Mouse (Mus musculus): Measurements from ENCODE around the gene Arf1. TPM values are rescaled to one million over a fixed set of nuclear protein-coding genes. Genes with fewer than 3 reads are reported as not detected.

Gene Arf1
- polyA plus RNA-seq, 1 experiment from 2014 or later: 693 TPM

GRCm38 (mm10) chr11:59209003-59209441 lies 19.0 kb downstream of the Arf1 start:
- WGBS: 9% methylated on average over 18 of the region's 18 CpGs
- peak overlapping the region; percentile 92 for H3K4me3 ChIP-seq
- no peaks in the 10 kb centered on the region for H3K9me3 ChIP-seq
- 0 out of 2 replicates have a peak, but pooled peaks have one; percentile 21 for ATAC-seq (ENCODE audit: insufficient number of reproducible peaks, insufficient read depth, low FRiP score, low TSS enrichment, low read depth)
- peak overlapping the region; percentile 95 for H3K27ac ChIP-seq
- H3K4me1 ChIP-seq: peaks cover 18% of the 10 kb centered on the region
- H3K9ac ChIP-seq: peak overlapping the region; percentile 90
- H3K4me2 ChIP-seq: peak overlapping the region; percentile 78
- peaks cover 68% of the 10 kb centered on the region for H3K36me3 ChIP-seq
- no peaks in the 10 kb centered on the region for H3K27me3 ChIP-seq

DNA sequence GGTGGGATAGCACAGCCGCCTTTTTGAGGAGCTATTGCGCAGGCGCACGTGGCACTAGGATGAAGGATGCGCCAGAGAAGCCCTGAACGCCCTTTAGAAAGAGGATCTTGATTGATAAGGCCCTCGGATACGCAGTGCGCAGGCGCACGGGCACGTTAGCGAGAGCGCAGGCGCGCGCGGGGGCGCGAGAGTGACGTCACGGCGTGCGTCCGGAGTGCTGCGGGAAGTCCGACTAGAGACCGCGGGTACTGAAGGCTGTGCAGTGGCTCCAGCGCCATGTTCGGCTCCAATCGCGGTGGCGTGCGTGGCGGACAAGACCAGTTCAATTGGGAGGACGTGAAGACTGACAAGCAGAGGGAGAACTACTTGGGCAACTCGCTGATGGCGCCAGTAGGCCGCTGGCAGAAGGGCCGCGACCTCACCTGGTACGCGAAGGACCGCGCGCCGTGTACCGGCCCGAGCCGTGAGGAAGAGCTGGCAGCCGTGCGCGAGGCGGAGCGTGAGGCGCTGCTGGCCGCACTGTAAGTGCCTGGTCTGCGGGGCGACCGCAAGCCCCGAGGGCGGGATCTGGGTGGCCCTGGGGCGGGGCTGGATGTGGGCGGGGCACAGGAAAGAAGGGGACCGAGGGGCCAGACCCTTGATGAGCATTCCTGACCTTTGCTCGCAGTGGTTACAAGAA lies 19.8 kb downstream of the Arf1 start, which contains the start of gene 2310033P09Rik:
Gene 2310033P09Rik (plus strand): TSS at position 169 of the 679 bp plus-strand sequence.
- no peaks in the 10 kb centered on the region for H3K27me3 ChIP-seq
- peak within 1 kb of the TSS; percentile 78 for H3K4me2 ChIP-seq
- under 1% methylated on average over 65 of the region's 67 CpGs for WGBS
- H3K9ac ChIP-seq: peak within 1 kb of the TSS; percentile 90
- peak within 1 kb of the TSS; percentile 95 for H3K27ac ChIP-seq
- H3K9me3 ChIP-seq: no peaks in the 10 kb centered on the region
- peaks cover 18% of the 10 kb centered on the region for H3K4me1 ChIP-seq
- ATAC-seq (ENCODE audit: insufficient number of reproducible peaks, insufficient read depth, low FRiP score, low TSS enrichment, low read depth): peak; percentile 68
- peak within 1 kb of the TSS; percentile 92 for H3K4me3 ChIP-seq
- H3K36me3 ChIP-seq: peaks cover 66% of the 10 kb centered on the region

DNA sequence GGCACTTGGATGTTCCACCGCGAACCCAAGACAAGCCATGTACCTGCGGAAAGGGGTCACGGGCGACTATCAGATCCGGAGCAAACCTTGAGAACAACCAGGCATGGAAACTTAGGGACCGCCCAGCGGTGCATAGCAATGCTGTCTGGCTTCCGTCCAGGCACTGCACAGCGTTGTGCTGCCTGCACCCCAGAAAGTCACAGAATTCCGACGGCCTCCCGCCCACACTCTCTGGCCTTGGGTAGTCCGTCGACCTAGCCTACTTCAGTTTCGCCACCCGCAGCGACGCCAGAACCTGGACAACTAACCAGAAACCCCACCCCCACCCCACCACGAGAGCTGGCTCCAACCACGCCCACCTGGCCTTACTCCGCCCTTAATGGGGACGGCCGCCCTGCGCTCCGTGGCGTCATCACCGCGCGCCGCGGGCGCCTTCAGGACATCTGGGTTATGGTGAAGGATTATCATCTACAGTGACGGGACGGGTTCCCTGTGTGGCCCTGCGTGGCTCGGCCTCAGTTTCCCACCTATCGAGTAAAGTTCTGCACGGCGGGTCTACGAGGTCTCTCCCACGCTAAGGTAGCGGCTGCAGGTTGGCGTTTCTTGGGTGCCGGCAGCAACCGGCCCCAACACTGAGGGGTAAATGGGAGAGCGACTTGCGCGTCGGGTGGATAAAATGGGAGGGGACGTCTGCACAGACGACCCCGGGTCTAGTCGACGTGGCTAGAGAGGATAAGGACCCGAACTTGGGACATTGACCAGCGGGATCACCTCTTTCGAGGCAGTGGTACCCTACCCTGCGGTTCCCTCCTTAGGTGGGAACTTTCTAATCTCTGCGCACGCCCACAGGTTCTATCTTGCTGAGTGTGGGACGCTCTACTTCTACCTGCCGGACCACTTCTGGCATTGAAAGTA lies 25.7 kb downstream of the Arf1 start, which contains the start of gene Mrpl55:
Gene Mrpl55 (plus strand): TSS at position 406 of the 915 bp plus-strand sequence.
- Histone ChIP-seq H3K9me3 (no peaks in the 10 kb centered on the region), H3K36me3 (peaks cover 47% of the 10 kb centered on the region), H3K4me1 (peaks cover 13% of the 10 kb centered on the region), H3K27ac (peak within 1 kb of the TSS; percentile 81), H3K4me3 (peak within 1 kb of the TSS; percentile 86), H3K4me2 (peak within 1 kb of the TSS; percentile 83), H3K27me3 (no peaks in the 10 kb centered on the region), H3K9ac (peak within 1 kb of the TSS; percentile 87)
- under 1% methylated on average over 63 of the region's 63 CpGs for WGBS
- ATAC-seq (ENCODE audit: insufficient number of reproducible peaks, insufficient read depth, low FRiP score, low TSS enrichment, low read depth): peak; percentile 79

DNA sequence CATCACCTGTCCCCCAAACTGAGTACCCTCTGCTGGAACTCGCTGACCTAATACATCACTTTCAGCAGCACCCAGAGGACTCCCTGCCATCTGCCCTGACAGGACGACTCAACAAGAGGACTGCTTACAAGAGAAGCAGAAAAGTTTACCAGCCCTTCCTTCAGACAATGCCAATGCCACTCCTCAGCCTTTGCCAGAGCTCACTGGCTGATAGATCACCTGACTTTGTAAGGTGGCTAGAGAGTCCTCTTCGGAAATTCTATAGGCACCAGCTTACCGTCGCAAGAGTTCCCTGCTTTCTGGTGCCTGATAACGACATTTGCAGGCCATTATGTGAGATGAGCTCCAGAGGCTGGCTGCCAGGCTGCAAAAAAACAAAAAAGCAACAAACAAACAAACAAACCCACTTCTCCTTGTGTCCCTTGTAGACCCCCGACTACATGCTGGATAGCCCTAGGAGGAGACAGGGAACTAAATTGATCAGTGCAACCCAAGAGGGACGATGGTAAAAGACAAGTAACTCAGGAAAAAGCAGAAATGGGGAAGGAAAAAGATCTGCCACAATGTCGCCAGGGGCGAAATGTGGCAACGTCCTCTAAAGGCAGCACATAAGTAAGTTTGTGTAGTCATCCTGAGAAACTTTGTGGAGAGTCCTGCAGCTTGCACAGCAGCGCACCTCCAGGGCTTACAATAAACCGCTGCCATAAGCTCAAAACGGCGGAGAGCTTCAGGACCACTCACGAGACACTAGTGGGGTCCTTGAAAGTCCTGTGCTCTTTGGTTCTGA lies 26.7 kb downstream of the Arf1 start:
- H3K4me1 ChIP-seq: peaks cover 13% of the 10 kb centered on the region
- H3K4me3 ChIP-seq: peak overlapping the region; percentile 86
- ATAC-seq (ENCODE audit: insufficient number of reproducible peaks, insufficient read depth, low FRiP score, low TSS enrichment, low read depth): no peak
- peak overlapping the region; percentile 81 for H3K27ac ChIP-seq
- whole genome bisulfite sequencing: 31% methylated on average over 16 of the region's 16 CpGs
- peak overlapping the region; percentile 87 for H3K9ac ChIP-seq
- peak overlapping the region; percentile 83 for H3K4me2 ChIP-seq
- H3K9me3 ChIP-seq: no peaks in the 10 kb centered on the region
- no peaks in the 10 kb centered on the region for H3K27me3 ChIP-seq
- H3K36me3 ChIP-seq: peaks cover 44% of the 10 kb centered on the region

DNA sequence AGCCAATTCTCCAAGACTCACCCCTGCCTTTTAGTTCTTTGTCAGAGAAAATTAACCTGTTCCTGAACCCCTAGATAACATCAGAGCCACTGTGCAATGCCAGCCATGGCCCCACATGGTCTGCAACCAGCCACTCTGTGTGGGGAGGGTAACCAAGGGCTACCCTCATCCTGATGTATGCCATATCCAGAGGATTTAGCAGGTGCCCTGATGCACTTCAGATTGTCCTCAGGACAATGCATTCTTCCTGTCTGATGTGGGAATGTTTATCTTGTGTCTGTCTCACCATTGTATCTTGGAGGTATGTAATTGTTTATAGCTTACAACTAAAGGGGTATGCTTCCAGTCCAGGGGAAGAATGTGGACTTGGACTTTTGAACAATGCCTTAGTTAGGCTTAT lies 31.8 kb downstream of the Arf1 start:
- Histone ChIP-seq H3K4me3 (no peak overlapping the region), H3K4me1 (peaks cover 3% of the 10 kb centered on the region), H3K27ac (no peak overlapping the region), H3K27me3 (no peaks in the 10 kb centered on the region), H3K4me2 (no peak overlapping the region), H3K9ac (no peak overlapping the region), H3K36me3 (peaks cover 19% of the 10 kb centered on the region), H3K9me3 (no peaks in the 10 kb centered on the region)
- no peak for ATAC-seq (ENCODE audit: insufficient number of reproducible peaks, insufficient read depth, low FRiP score, low TSS enrichment, low read depth)

GRCm38 (mm10) chr11:59192059-59192386 lies 36.0 kb downstream of the Arf1 start, which contains the start of gene Guk1:
TSS of gene Guk1 (minus strand) at chr11:59192212.
- Histone ChIP-seq H3K4me2 (peak within 1 kb of the TSS; percentile 72), H3K27ac (peak within 1 kb of the TSS; percentile 90), H3K4me3 (peak within 1 kb of the TSS; percentile 55), H3K36me3 (0 out of 2 replicates have a peak, but pooled peaks cover 2% of the 10 kb centered on the region), H3K27me3 (no peaks in the 10 kb centered on the region), H3K9ac (peak within 1 kb of the TSS; percentile 79), H3K9me3 (no peaks in the 10 kb centered on the region), H3K4me1 (peaks cover 17% of the 10 kb centered on the region)
- no peak for ATAC-seq (ENCODE audit: insufficient number of reproducible peaks, insufficient read depth, low FRiP score, low TSS enrichment, low read depth)
- WGBS: 5% methylated on average over 16 of the region's 16 CpGs

DNA sequence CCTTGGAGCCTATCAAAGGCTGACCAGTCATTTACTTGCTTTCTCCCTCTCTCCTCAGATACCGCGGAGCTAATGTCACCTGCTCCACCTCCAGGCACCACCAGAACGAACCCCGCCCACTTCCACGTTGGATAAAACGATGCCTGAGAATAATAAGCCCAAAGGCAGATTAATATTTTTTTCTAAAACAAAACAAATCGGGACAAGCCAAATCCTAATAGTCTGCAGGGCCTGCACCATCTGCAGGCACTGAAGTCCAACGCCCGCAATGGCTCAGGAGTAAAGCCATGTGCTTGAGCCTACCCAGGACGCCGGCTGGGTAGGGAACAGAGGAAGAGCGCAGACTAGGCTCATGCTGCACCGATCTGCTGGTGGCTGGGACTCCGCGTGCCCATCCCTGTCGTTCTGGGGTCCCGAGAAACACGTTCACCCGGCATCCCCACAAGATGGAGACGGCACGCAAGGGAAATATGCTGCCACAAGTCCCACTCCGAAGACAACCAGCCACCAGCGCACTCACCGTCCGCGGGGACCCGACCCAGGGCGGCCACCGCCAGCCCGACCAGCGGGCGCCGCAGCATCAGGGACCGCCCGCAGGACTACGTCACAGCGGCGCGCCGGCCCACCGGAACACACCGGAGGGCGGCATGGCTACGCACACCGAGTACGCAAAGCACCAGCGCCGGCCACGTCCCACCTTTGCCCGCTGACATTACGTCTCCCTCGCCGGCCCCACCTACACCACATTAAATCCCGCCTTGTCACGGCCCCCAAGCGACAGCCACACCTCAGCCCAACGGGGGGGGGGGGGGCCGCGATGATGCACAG lies 36.6 kb downstream of the Arf1 start:
- under 1% methylated on average over 59 of the region's 59 CpGs for WGBS
- ATAC-seq (ENCODE audit: insufficient number of reproducible peaks, insufficient read depth, low FRiP score, low TSS enrichment, low read depth): peak; percentile 94
- peak overlapping the region; percentile 90 for H3K27ac ChIP-seq
- H3K4me3 ChIP-seq: peak overlapping the region; percentile 55
- H3K9me3 ChIP-seq: no peaks in the 10 kb centered on the region
- H3K4me1 ChIP-seq: peaks cover 17% of the 10 kb centered on the region
- H3K9ac ChIP-seq: peak overlapping the region; percentile 79
- peak overlapping the region; percentile 72 for H3K4me2 ChIP-seq
- H3K36me3 ChIP-seq: peaks cover 8% of the 10 kb centered on the region
- H3K27me3 ChIP-seq: no peaks in the 10 kb centered on the region

DNA sequence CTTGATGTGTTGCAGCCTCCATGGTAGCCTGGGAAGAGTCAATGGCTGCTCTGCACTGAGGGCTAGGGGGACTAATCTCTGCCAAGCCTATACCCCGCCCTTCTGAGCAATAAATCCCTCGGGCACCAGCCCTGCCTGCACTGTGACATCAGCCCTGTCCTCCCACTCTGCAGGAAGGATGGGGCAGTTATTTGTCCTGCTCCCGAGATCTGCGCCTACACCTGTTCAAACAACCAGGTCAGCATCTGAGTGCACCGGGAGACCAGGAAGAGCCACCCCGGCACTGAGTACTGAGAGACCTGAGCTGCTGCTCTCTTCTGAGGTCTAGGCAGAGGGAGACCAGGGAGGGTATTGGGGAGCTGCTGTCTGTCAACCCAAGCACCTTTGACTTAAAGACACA lies 40.4 kb downstream of the Arf1 start:
- H3K9ac ChIP-seq: no peak overlapping the region
- H3K27me3 ChIP-seq: no peaks in the 10 kb centered on the region
- no peaks in the 10 kb centered on the region for H3K9me3 ChIP-seq
- WGBS: 87% methylated on average over 6 of the region's 6 CpGs
- peaks cover 17% of the 10 kb centered on the region for H3K4me1 ChIP-seq
- no peak for ATAC-seq (ENCODE audit: insufficient number of reproducible peaks, insufficient read depth, low FRiP score, low TSS enrichment, low read depth)
- H3K27ac ChIP-seq: no peak overlapping the region
- H3K4me2 ChIP-seq: no peak overlapping the region
- peaks cover 44% of the 10 kb centered on the region for H3K36me3 ChIP-seq
- no peak overlapping the region for H3K4me3 ChIP-seq

- H3K4me3 ChIP-seq: no peak overlapping the region
- H3K4me1 ChIP-seq: peaks cover 11% of the 10 kb centered on the region
- ATAC-seq (ENCODE audit: insufficient number of reproducible peaks, insufficient read depth, low FRiP score, low TSS enrichment, low read depth): no peak
- peaks cover 48% of the 10 kb centered on the region for H3K36me3 ChIP-seq
- no peak overlapping the region for H3K9ac ChIP-seq
- no peak overlapping the region for H3K27ac ChIP-seq
- no peak overlapping the region for H3K4me2 ChIP-seq
- 72% methylated on average over 5 of the region's 5 CpGs for WGBS
- no peaks in the 10 kb centered on the region; the same call in 1 of the 2 replicates for H3K27me3 ChIP-seq
- H3K9me3 ChIP-seq: no peaks in the 10 kb centered on the region
These were observed 42.6 kb downstream of the Arf1 start for GRCm38 (mm10) chr11:59185490-59185889.

DNA sequence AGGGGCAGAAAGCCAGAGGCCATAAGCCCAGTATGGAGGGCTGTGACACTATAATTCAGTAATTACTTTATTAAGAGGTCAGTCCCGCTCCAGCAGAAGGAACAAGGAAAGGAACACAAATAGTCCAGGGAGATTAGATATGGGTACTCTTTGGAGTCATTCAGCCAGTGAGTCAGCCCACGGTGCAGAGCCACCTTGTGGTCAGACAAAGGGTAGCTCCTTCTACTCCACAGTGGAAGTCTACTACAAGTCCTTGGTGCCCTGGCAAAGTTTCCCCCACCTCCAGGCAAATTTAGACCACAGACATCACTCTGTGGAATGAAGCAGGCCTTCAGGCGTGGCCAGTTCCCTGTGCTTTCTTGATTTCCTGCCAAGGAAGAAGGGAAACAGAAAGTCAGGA lies 44.2 kb downstream of the Arf1 start:
- Histone ChIP-seq H3K9me3 (no peaks in the 10 kb centered on the region), H3K27ac (no peak overlapping the region), H3K4me2 (no peak overlapping the region), H3K27me3 (peaks cover 16% of the 10 kb centered on the region), H3K36me3 (peaks cover 48% of the 10 kb centered on the region), H3K4me1 (0 out of 2 replicates have a peak, but pooled peaks cover 3% of the 10 kb centered on the region), H3K9ac (no peak overlapping the region), H3K4me3 (no peak overlapping the region)
- ATAC-seq (ENCODE audit: insufficient number of reproducible peaks, insufficient read depth, low FRiP score, low TSS enrichment, low read depth): no peak
- 43% methylated on average over 3 of the region's 3 CpGs for whole genome bisulfite sequencing
